Mouse (Mus musculus) limb, embryonic 12.5 days (tissue): ENCODE measurements around the gene Efna5. TPM values are rescaled to one million over a fixed set of nuclear protein-coding genes. Genes with fewer than 3 reads are reported as not detected.

Source experiments
- ATAC-seq: fragments of 200-750 bp; cut with Nextera tagmentation; 2 replicates; pipeline ENCODE4 v1.8.0; 2017; ENCODE audit warnings: low read depth, moderate TSS enrichment; ENCODE audit not compliant: insufficient number of reproducible peaks, insufficient read depth, low FRiP score, low TSS enrichment
- H3K27ac ChIP-seq: fragments of 300-500 bp; sonication (generic); 2 replicates; pipeline ENCODE4 v1.5.1; 2016; ENCODE audit warnings: mild to moderate bottlenecking, moderate library complexity
- H3K27me3 ChIP-seq: fragments of 300-500 bp; sonication (generic); 2 replicates; pipeline ENCODE4 v1.6.1; 2016; ENCODE audit warnings: mild to moderate bottlenecking, moderate library complexity
- H3K36me3 ChIP-seq: fragments of 300-500 bp; sonication (generic); 2 replicates; pipeline ENCODE4 v1.6.1; 2016; ENCODE audit warnings: mild to moderate bottlenecking, moderate library complexity
- H3K4me1 ChIP-seq: fragments of 300-500 bp; sonication (generic); replicated peaks from 2 replicates; pipeline ENCODE4 v1.6.1; 2016
- H3K4me2 ChIP-seq: fragments of 300-500 bp; sonication (generic); 2 replicates; pipeline ENCODE4 v1.6.1; 2016; ENCODE audit warnings: mild to moderate bottlenecking, moderate library complexity
- H3K4me3 ChIP-seq: fragments of 300-500 bp; sonication (generic); replicated peaks from 2 replicates; pipeline ENCODE4 v1.5.1; 2016; ENCODE audit warnings: mild to moderate bottlenecking
- H3K9ac ChIP-seq: fragments of 300-500 bp; sonication (generic); replicated peaks from 2 replicates; pipeline ENCODE4 v1.6.1; 2016; ENCODE audit warnings: mild to moderate bottlenecking, moderate library complexity
- H3K9me3 ChIP-seq: fragments of 300-500 bp; sonication (generic); 2 replicates; pipeline ENCODE4 v1.6.1; 2016; ENCODE audit warnings: mild to moderate bottlenecking, moderate library complexity
- WGBS: fragments of 180-500 bp; shearing (Covaris S2); methylation state at CpG from one replicate; pipeline ENCODE4 v1.1.7; 2016; 5-methylcytosine and 5-hydroxymethylcytosine counted together
- polyA plus RNA-seq: library from polyadenylated mRNA; unstranded; fragments of >200 nt; fragmentation: Nextera tagmentation; extraction: Ambion mirVana; gene quantifications from 2 replicates; pipeline ENCODE4 v1.2.1, GENCODE M21; 2016

Efna5 gene
- polyA plus RNA-seq, 1 experiment from 2014 or later: 38.2 TPM

GRCm38 (mm10) chr17:62692242-62692641, 188.9 kb downstream of the Efna5 start:
- no peak overlapping the region for H3K4me3 ChIP-seq
- H3K4me2 ChIP-seq: no peak overlapping the region
- peaks cover 16% of the 10 kb centered on the region for H3K4me1 ChIP-seq
- H3K9me3 ChIP-seq: no peaks in the 10 kb centered on the region
- no peak for ATAC-seq
- H3K27ac ChIP-seq: no peak overlapping the region
- no peaks in the 10 kb centered on the region for H3K36me3 ChIP-seq
- WGBS: 47% methylated on average over 4 of the region's 4 CpGs
- H3K9ac ChIP-seq: no peak overlapping the region
- H3K27me3 ChIP-seq: 0 out of 2 replicates have a peak, but pooled peaks cover 4% of the 10 kb centered on the region

GRCm38 (mm10) chr17:62691201-62691715, 189.9 kb downstream of the Efna5 start:
- H3K36me3 ChIP-seq: no peaks in the 10 kb centered on the region
- WGBS: 89% methylated on average over 4 of the region's 4 CpGs
- no peak overlapping the region for H3K9ac ChIP-seq
- H3K9me3 ChIP-seq: no peaks in the 10 kb centered on the region
- H3K27me3 ChIP-seq: 0 out of 2 replicates have a peak, but pooled peaks cover 4% of the 10 kb centered on the region
- H3K4me3 ChIP-seq: no peak overlapping the region
- no peak overlapping the region for H3K4me2 ChIP-seq
- no peak for ATAC-seq
- peaks cover 16% of the 10 kb centered on the region for H3K4me1 ChIP-seq
- no peak overlapping the region for H3K27ac ChIP-seq

GRCm38 (mm10) chr17:62690256-62690655, 190.9 kb downstream of the Efna5 start:
- no peak overlapping the region for H3K4me2 ChIP-seq
- H3K27me3 ChIP-seq: 0 out of 2 replicates have a peak, but pooled peaks cover 4% of the 10 kb centered on the region
- H3K36me3 ChIP-seq: no peaks in the 10 kb centered on the region
- no peaks in the 10 kb centered on the region for H3K9me3 ChIP-seq
- H3K4me1 ChIP-seq: peaks cover 15% of the 10 kb centered on the region
- ATAC-seq: no peak
- no peak overlapping the region for H3K4me3 ChIP-seq
- H3K9ac ChIP-seq: no peak overlapping the region
- 76% methylated on average over 8 of the region's 8 CpGs for WGBS
- no peak overlapping the region for H3K27ac ChIP-seq

GRCm38 (mm10) chr17:62689646-62690045, 191.5 kb downstream of the Efna5 start:
- H3K4me2 ChIP-seq: no peak overlapping the region
- WGBS: 73% methylated on average over 4 of the region's 4 CpGs
- no peaks in the 10 kb centered on the region for H3K36me3 ChIP-seq
- no peak overlapping the region for H3K4me3 ChIP-seq
- H3K27me3 ChIP-seq: 0 out of 2 replicates have a peak, but pooled peaks cover 4% of the 10 kb centered on the region
- H3K9me3 ChIP-seq: no peaks in the 10 kb centered on the region
- H3K4me1 ChIP-seq: peaks cover 15% of the 10 kb centered on the region
- no peak overlapping the region for H3K9ac ChIP-seq
- no peak overlapping the region for H3K27ac ChIP-seq
- no peak for ATAC-seq

- 64% methylated on average over 6 of the region's 6 CpGs for WGBS
- Histone ChIP-seq H3K36me3 (no peaks in the 10 kb centered on the region), H3K27me3 (0 out of 2 replicates have a peak, but pooled peaks cover under 1% of the 10 kb centered on the region), H3K4me2 (no peak overlapping the region), H3K9ac (no peak overlapping the region), H3K27ac (no peak overlapping the region), H3K4me1 (peaks cover 18% of the 10 kb centered on the region), H3K4me3 (no peak overlapping the region), H3K9me3 (no peaks in the 10 kb centered on the region)
- no peak for ATAC-seq
These were observed 193.7 kb downstream of the Efna5 start for GRCm38 (mm10) chr17:62687369-62687768.

GRCm38 (mm10) chr17:62685181-62685580, 195.9 kb downstream of the Efna5 start:
- no peak overlapping the region for H3K4me3 ChIP-seq
- H3K27ac ChIP-seq: no peak overlapping the region
- ATAC-seq: no peak
- 60% methylated on average over 6 of the region's 6 CpGs for WGBS
- H3K4me1 ChIP-seq: peaks cover 12% of the 10 kb centered on the region
- no peaks in the 10 kb centered on the region for H3K9me3 ChIP-seq
- H3K36me3 ChIP-seq: no peaks in the 10 kb centered on the region
- H3K27me3 ChIP-seq: no peaks in the 10 kb centered on the region
- no peak overlapping the region for H3K9ac ChIP-seq
- H3K4me2 ChIP-seq: no peak overlapping the region

GRCm38 (mm10) chr17:62683142-62683541, 198.0 kb downstream of the Efna5 start:
- no peak overlapping the region for H3K27ac ChIP-seq
- no peak overlapping the region for H3K9ac ChIP-seq
- no peaks in the 10 kb centered on the region for H3K36me3 ChIP-seq
- 93% methylated on average over 5 of the region's 5 CpGs for WGBS
- no peaks in the 10 kb centered on the region for H3K27me3 ChIP-seq
- ATAC-seq: no peak
- H3K9me3 ChIP-seq: no peaks in the 10 kb centered on the region
- no peak overlapping the region for H3K4me3 ChIP-seq
- H3K4me2 ChIP-seq: no peak overlapping the region
- H3K4me1 ChIP-seq: peaks cover 12% of the 10 kb centered on the region

GRCm38 (mm10) chr17:62681726-62682125, 199.4 kb downstream of the Efna5 start:
- peaks cover 18% of the 10 kb centered on the region for H3K4me1 ChIP-seq
- H3K36me3 ChIP-seq: no peaks in the 10 kb centered on the region
- ATAC-seq: no peak
- no peak overlapping the region for H3K4me2 ChIP-seq
- WGBS: 24% methylated on average over 1 of the region's 1 CpGs
- H3K27ac ChIP-seq: no peak overlapping the region
- H3K4me3 ChIP-seq: no peak overlapping the region
- no peaks in the 10 kb centered on the region for H3K9me3 ChIP-seq
- H3K9ac ChIP-seq: no peak overlapping the region
- no peaks in the 10 kb centered on the region for H3K27me3 ChIP-seq

GRCm38 (mm10) chr17:62680737-62681136, 200.4 kb downstream of the Efna5 start:
- Histone ChIP-seq H3K4me3 (no peak overlapping the region), H3K27me3 (no peaks in the 10 kb centered on the region), H3K9ac (no peak overlapping the region), H3K27ac (no peak overlapping the region), H3K36me3 (no peaks in the 10 kb centered on the region), H3K4me2 (no peak overlapping the region), H3K4me1 (peaks cover 28% of the 10 kb centered on the region), H3K9me3 (no peaks in the 10 kb centered on the region)
- WGBS: 89% methylated on average over 1 of the region's 1 CpGs
- no peak for ATAC-seq

GRCm38 (mm10) chr17:62676832-62677231, 204.3 kb downstream of the Efna5 start:
- H3K9ac ChIP-seq: no peak overlapping the region
- no peak overlapping the region for H3K27ac ChIP-seq
- H3K4me3 ChIP-seq: no peak overlapping the region
- no peak overlapping the region for H3K4me2 ChIP-seq
- no peaks in the 10 kb centered on the region for H3K36me3 ChIP-seq
- H3K9me3 ChIP-seq: no peaks in the 10 kb centered on the region
- 71% methylated on average over 6 of the region's 6 CpGs for WGBS
- peaks cover 25% of the 10 kb centered on the region for H3K4me1 ChIP-seq
- ATAC-seq: no peak
- no peaks in the 10 kb centered on the region for H3K27me3 ChIP-seq

- Histone ChIP-seq H3K27ac (no peak overlapping the region), H3K9me3 (no peaks in the 10 kb centered on the region), H3K9ac (no peak overlapping the region), H3K4me2 (no peak overlapping the region), H3K4me3 (no peak overlapping the region), H3K4me1 (peaks cover 25% of the 10 kb centered on the region), H3K36me3 (no peaks in the 10 kb centered on the region), H3K27me3 (no peaks in the 10 kb centered on the region)
- no peak for ATAC-seq
- 59% methylated on average over 6 of the region's 6 CpGs for WGBS
These were observed 204.7 kb downstream of the Efna5 start for GRCm38 (mm10) chr17:62676409-62676808.

- Histone ChIP-seq H3K4me3 (no peak overlapping the region), H3K9me3 (no peaks in the 10 kb centered on the region), H3K27ac (no peak overlapping the region), H3K36me3 (no peaks in the 10 kb centered on the region), H3K4me1 (peaks cover 28% of the 10 kb centered on the region), H3K27me3 (0 out of 2 replicates have a peak, but pooled peaks cover 2% of the 10 kb centered on the region), H3K9ac (no peak overlapping the region), H3K4me2 (no peak overlapping the region)
- no peak for ATAC-seq
- 23% methylated on average over 5 of the region's 5 CpGs for WGBS
These were observed 205.3 kb downstream of the Efna5 start for GRCm38 (mm10) chr17:62675811-62676255.
